Mouse (Mus musculus) c-Kit-positive CD71-positive TER-119-positive erythroid progenitor cells, embryonic 14.5 days (primary cell): ENCODE data around the gene Kcnc1.
A peak's percentile ranks its signal among the peaks of the same experiment; 100 is the strongest.

ENCODE experiments used
- DNase-seq: peaks from one replicate; pipeline ENCODE4 v3.0.0-alpha.2; 2013; ENCODE audit warnings: low spot score

The Kcnc1 gene

DNA sequence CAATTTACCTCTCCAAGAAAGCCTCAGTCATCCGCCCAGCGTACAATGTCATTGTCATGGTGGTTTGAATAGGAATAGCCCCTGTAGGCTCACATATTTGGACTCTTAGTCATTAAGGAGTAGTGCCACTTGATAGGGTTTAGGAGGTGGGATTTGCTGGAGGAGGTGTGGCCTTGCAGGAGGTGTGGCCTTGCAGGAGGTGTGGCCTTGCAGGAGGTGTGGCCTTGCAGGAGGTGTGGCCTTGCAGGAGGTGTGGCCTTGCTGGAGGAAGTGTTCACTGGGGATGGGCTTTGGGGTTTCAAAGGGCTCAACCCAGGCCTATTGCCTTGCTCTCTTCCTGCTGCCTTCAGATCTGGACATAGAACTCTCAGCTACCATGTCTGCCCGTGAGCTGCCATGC lies 81.2 kb downstream of the Kcnc1 start:
- DNase-seq, result no peak

DNA sequence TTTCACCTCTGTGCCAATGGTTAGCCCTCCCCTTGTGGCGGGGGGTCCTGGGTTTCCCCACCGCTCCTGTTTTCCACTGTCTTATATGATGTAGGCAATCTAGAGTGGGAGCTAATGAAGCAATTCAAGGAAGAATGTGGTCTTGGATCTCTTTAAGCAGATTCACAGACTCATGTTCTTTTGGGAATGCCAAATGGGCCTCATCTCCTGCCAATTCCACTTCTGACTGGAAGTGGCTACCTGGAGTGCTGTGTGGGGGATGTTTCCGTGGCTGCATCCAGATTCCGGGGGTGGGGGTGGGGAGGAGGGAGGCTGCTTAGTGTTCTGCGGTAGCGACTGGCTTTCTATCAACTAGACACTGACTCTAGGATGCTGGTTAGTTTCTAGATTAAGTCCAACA lies 83.5 kb downstream of the Kcnc1 start:
- DNase-seq, result no peak

- peak; percentile 14 for DNase-seq
Observed at GRCm38 (mm10) chr7:46482099-46482531, 85.8 kb downstream of the Kcnc1 start.

DNA sequence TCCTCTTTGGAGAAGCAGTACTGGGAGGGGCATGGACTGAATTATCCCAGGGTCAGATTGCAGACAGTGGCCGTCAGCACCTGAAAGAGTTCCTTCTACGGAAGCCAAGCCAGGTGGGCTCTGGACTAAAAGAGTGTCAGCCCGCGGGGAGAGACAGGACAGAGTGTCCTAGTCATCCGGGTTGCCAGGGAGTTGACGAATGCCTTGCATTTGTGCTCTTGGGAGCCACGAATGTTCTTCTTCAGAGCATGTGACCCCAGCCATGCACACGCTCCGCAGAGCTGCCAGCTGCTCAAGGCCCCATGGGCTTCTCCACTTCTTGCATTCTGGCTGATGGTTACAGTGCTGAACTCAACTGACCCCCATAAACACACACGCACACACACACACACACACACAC lies 86.8 kb downstream of the Kcnc1 start:
- no peak for DNase-seq

GRCm38 (mm10) chr7:46484223-46484622 lies 87.9 kb downstream of the Kcnc1 start:
- no peak for DNase-seq

DNA sequence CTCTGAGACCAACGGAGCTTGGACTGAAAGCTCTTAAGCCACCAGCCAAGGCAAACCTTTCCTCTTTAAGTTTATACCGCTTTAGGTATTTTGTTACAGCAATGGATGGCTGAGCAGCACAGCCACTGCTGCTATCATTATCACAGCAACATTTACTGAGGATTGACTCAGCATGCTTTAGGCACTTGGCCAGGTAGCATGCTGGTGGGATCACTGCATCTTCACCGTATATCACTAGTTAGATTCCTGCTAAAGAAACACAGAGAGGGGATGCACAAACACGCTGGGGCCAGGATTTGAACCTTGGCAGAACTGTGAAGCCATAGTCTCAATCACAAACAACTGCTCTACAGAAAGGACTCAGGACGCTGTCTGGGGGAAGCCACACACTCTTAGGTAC lies 90.5 kb downstream of the Kcnc1 start:
- no peak for DNase-seq

GRCm38 (mm10) chr7:46487354-46487753 lies 91.1 kb downstream of the Kcnc1 start:
- DNase-seq, result no peak
